Mouse (Mus musculus): Measurements from ENCODE around the gene Vezf1. TPM values are rescaled to one million over a fixed set of nuclear protein-coding genes. Genes with fewer than 3 reads are reported as not detected.

Gene Vezf1
- polyA plus RNA-seq, 1 experiment from 2014 or later = 26.8 TPM

GRCm38 (mm10) chr11:88045878-88046277, 22.2 kb upstream of the Vezf1 start:
- no peak overlapping the region for H3K4me2 ChIP-seq (replicated peaks; ENCODE audit: low read depth, low read length)
- no peak overlapping the region for H3K27ac ChIP-seq (ENCODE audit: low read length)
- H3K9ac ChIP-seq (replicated peaks; ENCODE audit: low read depth) = no peak overlapping the region
- H3K4me3 ChIP-seq (ENCODE audit: low read depth, low read length) = no peak overlapping the region
- H3K27me3 ChIP-seq (replicated peaks; ENCODE audit: insufficient read depth, low read length) = no peaks in the 10 kb centered on the region
- ATAC-seq (no peak), DNase-seq (ENCODE audit: low spot score) (no peak)
- H3K9me3 ChIP-seq (ENCODE audit: low read length) = no peaks in the 10 kb centered on the region
- peaks cover 7% of the 10 kb centered on the region; the same call in 1 of the 2 replicates for H3K4me1 ChIP-seq (ENCODE audit: insufficient read depth, low read depth, low read length)
- TF ChIP-seq CTCF (IDR thresholded peaks at IDR 0.05) (no peak), EP300 (IDR thresholded peaks at IDR 0.05) (no peak)
- H3K36me3 ChIP-seq (ENCODE audit: insufficient read depth, low read length) = no peaks in the 10 kb centered on the region
- 80% methylated on average over 4 of the region's 4 CpGs for WGBS

DNA sequence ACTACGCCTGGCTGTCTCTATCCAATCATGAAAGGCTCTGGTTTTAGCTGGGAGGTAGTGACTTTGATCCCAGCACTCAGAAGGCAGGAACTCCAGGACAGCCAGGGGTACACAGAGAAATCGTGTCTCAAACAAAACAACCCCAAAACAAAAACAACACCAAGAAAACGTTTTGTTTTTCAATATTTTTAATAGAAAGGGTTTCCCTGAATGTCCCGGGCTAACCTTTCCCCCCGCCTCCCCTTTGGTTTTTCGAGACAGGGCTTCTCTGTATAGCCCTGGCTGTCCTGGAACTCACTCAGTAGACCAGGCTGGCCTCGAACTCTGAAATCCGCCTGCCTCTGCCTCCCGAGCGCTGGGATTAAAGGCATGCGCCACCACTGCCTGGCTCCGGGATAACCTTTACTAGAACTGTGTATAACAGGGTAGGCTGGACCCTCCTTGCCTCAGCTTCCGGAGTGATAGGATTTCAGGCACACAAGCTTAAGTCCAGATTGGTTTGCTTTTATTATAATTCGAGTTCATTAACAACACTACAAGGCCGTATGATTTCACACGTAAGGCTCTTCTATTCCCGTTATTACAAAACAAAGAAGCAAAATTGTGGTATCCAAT, 21.6 kb upstream of the Vezf1 start:
- Histone ChIP-seq H3K4me2 (replicated peaks; ENCODE audit: low read depth, low read length) (peak overlapping the region; percentile 66), H3K4me3 (ENCODE audit: low read depth, low read length) (peak overlapping the region; percentile 92; the same call in 1 of the 2 replicates), H3K27me3 (replicated peaks; ENCODE audit: insufficient read depth, low read length) (no peaks in the 10 kb centered on the region), H3K27ac (ENCODE audit: low read length) (no peak overlapping the region), H3K36me3 (ENCODE audit: insufficient read depth, low read length) (no peaks in the 10 kb centered on the region), H3K9ac (replicated peaks; ENCODE audit: low read depth) (0 out of 2 replicates have a peak overlapping the region, but pooled peaks have one; percentile 96), H3K9me3 (ENCODE audit: low read length) (no peaks in the 10 kb centered on the region), H3K4me1 (ENCODE audit: insufficient read depth, low read depth, low read length) (peaks cover 7% of the 10 kb centered on the region; the same call in 1 of the 2 replicates)
- no peak for ATAC-seq
- no peak for TF ChIP-seq EP300 (IDR thresholded peaks at IDR 0.05)
- TF ChIP-seq CTCF (IDR thresholded peaks at IDR 0.05) = no peak
- WGBS = 53% methylated on average over 17 of the region's 17 CpGs
- no peak for DNase-seq (ENCODE audit: low spot score)

- TF ChIP-seq EP300 (IDR thresholded peaks at IDR 0.05) (no peak; the same call in 1 of the 2 replicates), CTCF (IDR thresholded peaks at IDR 0.05) (no peak; the same call in 1 of the 2 replicates)
- WGBS = under 1% methylated on average over 52 of the region's 60 CpGs
- DNase-seq (ENCODE audit: low spot score) (peak; percentile 99), ATAC-seq (peak; percentile 96)
- Histone ChIP-seq H3K9me3 (ENCODE audit: low read length) (no peaks in the 10 kb centered on the region), H3K36me3 (ENCODE audit: insufficient read depth, low read length) (no peaks in the 10 kb centered on the region), H3K4me1 (ENCODE audit: insufficient read depth, low read depth, low read length) (peaks cover 7% of the 10 kb centered on the region; the same call in 1 of the 2 replicates), H3K9ac (replicated peaks; ENCODE audit: low read depth) (peak within 1 kb of the TSS; percentile 96), H3K27me3 (replicated peaks; ENCODE audit: insufficient read depth, low read length) (no peaks in the 10 kb centered on the region), H3K4me3 (ENCODE audit: low read depth, low read length) (peak within 1 kb of the TSS; percentile 92), H3K27ac (ENCODE audit: low read length) (peak within 1 kb of the TSS; percentile 99), H3K4me2 (replicated peaks; ENCODE audit: low read depth, low read length) (peak within 1 kb of the TSS; percentile 66)
Observed at GRCm38 (mm10) chr11:88046944-88047794, 20.9 kb upstream of the Vezf1 start, which contains the start of gene Srsf1. Srsf1 (plus strand) TSS chr11:88047373.

DNA sequence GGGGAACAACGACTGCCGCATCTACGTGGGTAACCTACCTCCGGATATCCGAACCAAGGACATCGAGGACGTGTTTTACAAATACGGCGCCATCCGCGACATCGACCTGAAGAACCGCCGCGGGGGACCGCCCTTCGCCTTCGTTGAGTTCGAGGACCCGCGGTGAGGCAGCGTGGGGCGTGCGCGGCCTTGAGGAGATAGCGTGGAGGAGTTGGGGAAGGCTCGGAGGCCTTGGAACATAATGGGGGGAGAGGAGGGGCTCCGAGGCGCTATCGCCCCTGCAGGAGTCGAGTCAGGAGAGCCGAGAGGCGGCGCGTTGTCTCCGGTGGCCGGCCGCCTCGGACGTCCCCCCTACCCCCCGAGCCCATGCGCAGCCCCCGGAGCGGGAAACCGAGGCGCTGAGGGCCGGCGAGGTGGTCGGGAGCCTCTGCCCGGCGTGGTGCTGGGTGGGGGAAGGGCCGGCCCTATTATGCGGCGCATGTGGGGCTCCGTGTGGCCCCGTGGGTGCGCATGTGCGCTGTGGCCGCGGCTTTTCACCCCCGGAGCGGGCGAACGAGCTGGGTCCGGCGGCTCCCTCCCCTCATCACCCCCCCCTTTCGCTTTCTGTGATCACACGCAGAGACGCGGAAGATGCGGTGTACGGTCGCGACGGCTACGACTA, 20.1 kb upstream of the Vezf1 start:
- H3K27ac ChIP-seq (ENCODE audit: low read length) = peak overlapping the region; percentile 99
- WGBS = under 1% methylated on average over 52 of the region's 76 CpGs
- peak overlapping the region; percentile 96 for H3K9ac ChIP-seq (replicated peaks; ENCODE audit: low read depth)
- peaks cover 7% of the 10 kb centered on the region; the same call in 1 of the 2 replicates for H3K4me1 ChIP-seq (ENCODE audit: insufficient read depth, low read depth, low read length)
- no peak; the same call in 1 of the 2 replicates for TF ChIP-seq CTCF (IDR thresholded peaks at IDR 0.05)
- TF ChIP-seq EP300 (IDR thresholded peaks at IDR 0.05) = no peak
- H3K4me3 ChIP-seq (ENCODE audit: low read depth, low read length) = peak overlapping the region; percentile 92
- H3K27me3 ChIP-seq (replicated peaks; ENCODE audit: insufficient read depth, low read length) = no peaks in the 10 kb centered on the region
- DNase-seq (ENCODE audit: low spot score) = peak; percentile 72
- H3K4me2 ChIP-seq (replicated peaks; ENCODE audit: low read depth, low read length) = peak overlapping the region; percentile 66
- no peaks in the 10 kb centered on the region for H3K36me3 ChIP-seq (ENCODE audit: insufficient read depth, low read length)
- peak; percentile 72 for ATAC-seq
- no peaks in the 10 kb centered on the region for H3K9me3 ChIP-seq (ENCODE audit: low read length)

GRCm38 (mm10) chr11:88048961-88049670, 19.0 kb upstream of the Vezf1 start:
- WGBS = 8% methylated on average over 26 of the region's 26 CpGs
- H3K27me3 ChIP-seq (replicated peaks; ENCODE audit: insufficient read depth, low read length) = no peaks in the 10 kb centered on the region
- TF ChIP-seq EP300 (IDR thresholded peaks at IDR 0.05) (no peak), CTCF (IDR thresholded peaks at IDR 0.05) (peak; percentile 24)

More at GRCm38 (mm10) chr11:88048961-88049670, 19.0 kb upstream of the Vezf1 start:
- H3K4me2 ChIP-seq (replicated peaks; ENCODE audit: low read depth, low read length) = peak overlapping the region; percentile 66
- peak overlapping the region; percentile 21; the same call in 1 of the 2 replicates for H3K27ac ChIP-seq (ENCODE audit: low read length)
- H3K4me1 ChIP-seq (ENCODE audit: insufficient read depth, low read depth, low read length) = peaks cover 7% of the 10 kb centered on the region; the same call in 1 of the 2 replicates
- H3K9ac ChIP-seq (replicated peaks; ENCODE audit: low read depth) = peak overlapping the region; percentile 96
- H3K4me3 ChIP-seq (ENCODE audit: low read depth, low read length) = peak overlapping the region; percentile 92
- no peaks in the 10 kb centered on the region for H3K9me3 ChIP-seq (ENCODE audit: low read length)
- ATAC-seq = no peak
- no peak for DNase-seq (ENCODE audit: low spot score)
- H3K36me3 ChIP-seq (ENCODE audit: insufficient read depth, low read length) = no peaks in the 10 kb centered on the region

All from lung, postnatal 0 days (tissue).